Mouse (Mus musculus) brain, embryonic 14.5 days (tissue): ENCODE measurements at regions not wholly inside any gene's neighbourhood (a gene's known extent, or its start where the extent isn't known, plus 50 kb on each side); places are given as distances from the start of the nearest gene placed in this dataset.

ENCODE experiments used
- CTCF ChIP-seq: fragments of 200-500 bp; IDR thresholded peaks from 2 replicates; pipeline ENCODE4 v1.5.1; 2012; ENCODE audit warnings: inconsistent platforms, mild to moderate bottlenecking, moderate library complexity, borderline replicate concordance; ENCODE audit not compliant: insufficient read depth, insufficient read length; ENCODE audit errors: extremely low read depth
- POLR2A ChIP-seq: fragments of 200-500 bp; IDR thresholded peaks from 2 replicates; pipeline ENCODE4 v1.6.1; 2012; ENCODE audit warnings: mild to moderate bottlenecking, inconsistent platforms, borderline replicate concordance; ENCODE audit not compliant: poor library complexity, insufficient read depth, insufficient read length, severe bottlenecking; ENCODE audit errors: extremely low read depth

GRCm38 (mm10) chr4:142975620-142976019, 237.2 kb downstream of the Prdm2 start:
- TF ChIP-seq POLR2A: no peak
- no peak for TF ChIP-seq CTCF
